Mouse (Mus musculus): Measurements from ENCODE around the gene Dst.

Dst gene

DNA sequence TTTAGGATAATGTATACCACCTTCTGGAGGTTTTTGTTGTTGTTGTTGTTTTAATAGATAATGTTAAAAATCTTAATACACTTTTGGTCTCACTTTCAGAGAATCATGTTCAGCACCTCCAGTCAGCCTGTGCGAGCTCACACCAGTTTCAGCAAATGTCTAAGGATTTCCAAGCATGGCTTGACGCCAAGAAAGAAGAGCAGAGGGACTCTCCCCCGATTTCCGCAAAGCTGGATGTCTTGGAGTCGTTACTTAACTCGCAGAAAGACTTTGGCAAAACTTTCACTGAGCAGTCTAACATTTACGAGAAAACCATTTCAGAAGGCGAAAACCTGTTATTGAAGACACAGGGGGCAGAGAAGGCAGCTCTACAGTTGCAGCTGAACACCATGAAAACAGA is 319.7 kb downstream of the Dst start:
- no peaks in the 10 kb centered on the region for H3K27me3 ChIP-seq (ENCODE audit: insufficient read depth, low read length)
- H3K4me3 ChIP-seq (replicated peaks; ENCODE audit: low read length), result no peak overlapping the region
- H3K36me3 ChIP-seq (ENCODE audit: insufficient read depth, low read length), result peaks cover 89% of the 10 kb centered on the region
- no peak for TF ChIP-seq CTCF (conservative IDR thresholded peaks at IDR 0.05; ENCODE audit: low read length)
- no peak for TF ChIP-seq NANOG (IDR thresholded peaks at IDR 0.05; ENCODE audit: borderline replicate concordance, low read length)
- TF ChIP-seq POU5F1 (IDR thresholded peaks at IDR 0.05; ENCODE audit: borderline replicate concordance, low read length), result no peak
- no peaks in the 10 kb centered on the region for H3K4me1 ChIP-seq (replicated peaks; ENCODE audit: low read depth, low read length)
- no peaks in the 10 kb centered on the region for H3K9me3 ChIP-seq (ENCODE audit: low read length)

- no peak for TF ChIP-seq POU5F1 (IDR thresholded peaks at IDR 0.05; ENCODE audit: borderline replicate concordance, low read length)
- no peak for TF ChIP-seq NANOG (IDR thresholded peaks at IDR 0.05; ENCODE audit: borderline replicate concordance, low read length)
- TF ChIP-seq CTCF (conservative IDR thresholded peaks at IDR 0.05; ENCODE audit: low read length), result no peak
- peaks cover 12% of the 10 kb centered on the region for H3K4me1 ChIP-seq (replicated peaks; ENCODE audit: low read depth, low read length)
These were observed 323.0 kb downstream of the Dst start for GRCm38 (mm10) chr1:34231041-34231440.

DNA sequence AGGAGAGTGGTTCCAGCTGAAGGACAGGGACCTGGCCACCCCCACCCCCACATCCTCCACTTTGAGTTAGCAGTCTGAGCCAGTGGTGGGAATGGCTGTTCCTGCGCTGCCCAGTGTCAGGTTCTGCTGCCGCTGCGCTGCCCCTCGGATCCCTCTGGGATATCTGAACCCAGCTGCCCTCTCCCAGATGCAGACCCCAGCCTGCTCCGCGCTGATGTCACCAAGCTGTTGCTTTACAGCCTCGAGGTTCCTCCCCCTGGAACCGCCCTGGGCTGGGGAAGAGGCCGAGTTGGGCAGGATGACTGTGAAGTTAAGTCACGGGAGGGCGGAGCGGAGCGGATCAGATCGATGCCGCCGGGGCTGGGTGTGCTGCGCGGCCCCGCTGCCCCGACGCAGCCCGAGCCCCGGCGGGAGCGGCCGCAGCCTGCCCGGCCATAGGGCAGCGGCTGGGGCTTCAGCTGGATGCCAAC is 328.3 kb downstream of the Dst start:
- Histone ChIP-seq H3K4me1 (replicated peaks; ENCODE audit: low read depth, low read length) (peaks cover 21% of the 10 kb centered on the region), H3K27me3 (ENCODE audit: insufficient read depth, low read length) (peaks cover 2% of the 10 kb centered on the region; the same call in 1 of the 2 replicates), H3K36me3 (ENCODE audit: insufficient read depth, low read length) (peaks cover 68% of the 10 kb centered on the region), H3K9me3 (ENCODE audit: low read length) (no peaks in the 10 kb centered on the region), H3K4me3 (replicated peaks; ENCODE audit: low read length) (peak overlapping the region; percentile 61)
- no peak for TF ChIP-seq NANOG (IDR thresholded peaks at IDR 0.05; ENCODE audit: borderline replicate concordance, low read length)
- TF ChIP-seq CTCF (conservative IDR thresholded peaks at IDR 0.05; ENCODE audit: low read length), result no peak
- no peak for TF ChIP-seq POU5F1 (IDR thresholded peaks at IDR 0.05; ENCODE audit: borderline replicate concordance, low read length)

More at GRCm38 (mm10) chr1:34231041-34231440, 323.0 kb downstream of the Dst start:
- Histone ChIP-seq H3K36me3 (ENCODE audit: insufficient read depth, low read length) (peaks cover 76% of the 10 kb centered on the region), H3K9me3 (ENCODE audit: low read length) (no peaks in the 10 kb centered on the region), H3K27me3 (ENCODE audit: insufficient read depth, low read length) (no peaks in the 10 kb centered on the region), H3K4me3 (replicated peaks; ENCODE audit: low read length) (no peak overlapping the region)

- peaks cover 21% of the 10 kb centered on the region for H3K4me1 ChIP-seq (replicated peaks; ENCODE audit: low read depth, low read length)
- H3K36me3 ChIP-seq (ENCODE audit: insufficient read depth, low read length), result peaks cover 69% of the 10 kb centered on the region
- H3K4me3 ChIP-seq (replicated peaks; ENCODE audit: low read length), result no peak overlapping the region
- no peaks in the 10 kb centered on the region for H3K9me3 ChIP-seq (ENCODE audit: low read length)
- peaks cover 2% of the 10 kb centered on the region; the same call in 1 of the 2 replicates for H3K27me3 ChIP-seq (ENCODE audit: insufficient read depth, low read length)
- TF ChIP-seq NANOG (IDR thresholded peaks at IDR 0.05; ENCODE audit: borderline replicate concordance, low read length), result no peak
- no peak for TF ChIP-seq POU5F1 (IDR thresholded peaks at IDR 0.05; ENCODE audit: borderline replicate concordance, low read length)
- no peak for TF ChIP-seq CTCF (conservative IDR thresholded peaks at IDR 0.05; ENCODE audit: low read length)
These were observed 329.2 kb downstream of the Dst start for GRCm38 (mm10) chr1:34237211-34237610.

- peaks cover 72% of the 10 kb centered on the region for H3K36me3 ChIP-seq (ENCODE audit: insufficient read depth, low read length)
- no peak overlapping the region for H3K4me3 ChIP-seq (replicated peaks; ENCODE audit: low read length)
- TF ChIP-seq CTCF (conservative IDR thresholded peaks at IDR 0.05; ENCODE audit: low read length), result no peak
- no peak for TF ChIP-seq NANOG (IDR thresholded peaks at IDR 0.05; ENCODE audit: borderline replicate concordance, low read length)
- no peak for TF ChIP-seq POU5F1 (IDR thresholded peaks at IDR 0.05; ENCODE audit: borderline replicate concordance, low read length)
- peaks cover 2% of the 10 kb centered on the region; the same call in 1 of the 2 replicates for H3K27me3 ChIP-seq (ENCODE audit: insufficient read depth, low read length)
- peaks cover 21% of the 10 kb centered on the region for H3K4me1 ChIP-seq (replicated peaks; ENCODE audit: low read depth, low read length)
- no peaks in the 10 kb centered on the region for H3K9me3 ChIP-seq (ENCODE audit: low read length)
These were observed 329.7 kb downstream of the Dst start for GRCm38 (mm10) chr1:34237689-34238091.

DNA sequence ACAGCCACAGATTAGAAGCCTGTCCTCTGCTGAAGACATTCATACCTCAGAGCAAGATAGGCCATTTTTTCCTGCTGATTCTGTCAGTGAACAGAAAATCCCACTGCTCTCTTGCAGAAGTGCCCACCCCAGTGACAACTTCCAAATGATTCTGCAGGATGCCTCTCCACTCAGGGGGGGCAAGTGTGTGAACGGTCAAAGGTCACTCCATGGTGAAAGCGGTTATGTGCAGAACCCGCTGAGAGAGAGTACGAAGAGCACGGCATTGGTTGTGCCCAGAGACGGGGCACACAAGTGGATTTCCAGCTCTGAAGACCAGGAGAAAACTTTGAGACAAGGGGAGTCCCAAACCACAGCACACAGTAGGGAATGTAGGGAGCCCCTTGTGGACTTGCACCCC is 330.2 kb downstream of the Dst start:
- TF ChIP-seq POU5F1 (IDR thresholded peaks at IDR 0.05; ENCODE audit: borderline replicate concordance, low read length) (no peak), NANOG (IDR thresholded peaks at IDR 0.05; ENCODE audit: borderline replicate concordance, low read length) (no peak), CTCF (conservative IDR thresholded peaks at IDR 0.05; ENCODE audit: low read length) (no peak)
- H3K27me3 ChIP-seq (ENCODE audit: insufficient read depth, low read length), result peaks cover 2% of the 10 kb centered on the region; the same call in 1 of the 2 replicates
- H3K4me3 ChIP-seq (replicated peaks; ENCODE audit: low read length), result no peak overlapping the region
- no peaks in the 10 kb centered on the region for H3K9me3 ChIP-seq (ENCODE audit: low read length)
- peaks cover 73% of the 10 kb centered on the region for H3K36me3 ChIP-seq (ENCODE audit: insufficient read depth, low read length)
- H3K4me1 ChIP-seq (replicated peaks; ENCODE audit: low read depth, low read length), result peaks cover 17% of the 10 kb centered on the region

- TF ChIP-seq NANOG (IDR thresholded peaks at IDR 0.05; ENCODE audit: borderline replicate concordance, low read length), result no peak
- no peak for TF ChIP-seq CTCF (conservative IDR thresholded peaks at IDR 0.05; ENCODE audit: low read length)
- TF ChIP-seq POU5F1 (IDR thresholded peaks at IDR 0.05; ENCODE audit: borderline replicate concordance, low read length), result no peak
- H3K9me3 ChIP-seq (ENCODE audit: low read length), result no peaks in the 10 kb centered on the region
- H3K27me3 ChIP-seq (ENCODE audit: insufficient read depth, low read length), result no peaks in the 10 kb centered on the region
- no peak overlapping the region for H3K4me3 ChIP-seq (replicated peaks; ENCODE audit: low read length)
- peaks cover 77% of the 10 kb centered on the region for H3K36me3 ChIP-seq (ENCODE audit: insufficient read depth, low read length)
- no peaks in the 10 kb centered on the region for H3K4me1 ChIP-seq (replicated peaks; ENCODE audit: low read depth, low read length)
These were observed 336.7 kb downstream of the Dst start for GRCm38 (mm10) chr1:34244678-34245077.

- H3K36me3 ChIP-seq (ENCODE audit: insufficient read depth, low read length), result peaks cover 83% of the 10 kb centered on the region
- H3K4me1 ChIP-seq (replicated peaks; ENCODE audit: low read depth, low read length), result 0 out of 2 replicates have a peak, but pooled peaks cover 6% of the 10 kb centered on the region
- H3K27me3 ChIP-seq (ENCODE audit: insufficient read depth, low read length), result no peaks in the 10 kb centered on the region
- no peaks in the 10 kb centered on the region for H3K9me3 ChIP-seq (ENCODE audit: low read length)
- H3K4me3 ChIP-seq (replicated peaks; ENCODE audit: low read length), result no peak overlapping the region
- TF ChIP-seq CTCF (conservative IDR thresholded peaks at IDR 0.05; ENCODE audit: low read length), result no peak
- TF ChIP-seq NANOG (IDR thresholded peaks at IDR 0.05; ENCODE audit: borderline replicate concordance, low read length), result no peak
- TF ChIP-seq POU5F1 (IDR thresholded peaks at IDR 0.05; ENCODE audit: borderline replicate concordance, low read length), result no peak
These were observed 338.1 kb downstream of the Dst start for GRCm38 (mm10) chr1:34245951-34246641.

All from E14TG2a.4 (cell line).